Mouse (Mus musculus): Measurements from ENCODE around the gene Man2c1. TPM values are rescaled to one million over a fixed set of nuclear protein-coding genes. Genes with fewer than 3 reads are reported as not detected.

Gene Man2c1
- 47.7 and 53.9 TPM in 2 replicates for polyA plus RNA-seq (2015; fragmentation: Nextera tagmentation; extraction: Ambion mirVana)

- Histone ChIP-seq H3K4me1 (replicated peaks; ENCODE audit: insufficient read depth, low read length) (no peaks in the 10 kb centered on the region), H3K36me3 (ENCODE audit: insufficient read depth, low read length) (peaks cover 24% of the 10 kb centered on the region)
These were observed at the start of gene Man2c1 for GRCm38 (mm10) chr9:57130577-57131433. Man2c1 (plus strand) TSS chr9:57130690.

GRCm38 (mm10) chr9:57082236-57082635 lies 48.3 kb upstream of the Man2c1 start:
- Histone ChIP-seq H3K36me3 (ENCODE audit: insufficient read depth, low read length) (peaks cover 9% of the 10 kb centered on the region; the same call in 1 of the 2 replicates), H3K27me3 (ENCODE audit: insufficient read depth, low read length) (no peaks in the 10 kb centered on the region), H3K4me3 (replicated peaks; ENCODE audit: low read depth, low read length) (no peak overlapping the region), H3K9me3 (replicated peaks; ENCODE audit: low read length) (no peaks in the 10 kb centered on the region), H3K4me1 (replicated peaks; ENCODE audit: insufficient read depth, low read length) (0 out of 2 replicates have a peak, but pooled peaks cover 2% of the 10 kb centered on the region), H3K9ac (ENCODE audit: low read depth, low read length) (no peak overlapping the region), H3K27ac (no peak overlapping the region), H3K4me2 (ENCODE audit: low read length) (no peak overlapping the region)
- ATAC-seq (replicated peaks; ENCODE audit: low FRiP score, low read depth) = no peak
- DNase-seq (ENCODE audit: low spot score) = no peak
- TF ChIP-seq CTCF (IDR thresholded peaks at IDR 0.05; ENCODE audit: low read depth) = no peak
- 68% methylated on average over 3 of the region's 3 CpGs for whole genome bisulfite sequencing

More at GRCm38 (mm10) chr9:57130577-57131433, at the start of gene Man2c1:
- H3K4me2 ChIP-seq (ENCODE audit: low read length) = peak within 1 kb of the TSS; percentile 95
- peak; percentile 96 for DNase-seq (ENCODE audit: low spot score)
- no peaks in the 10 kb centered on the region for H3K9me3 ChIP-seq (replicated peaks; ENCODE audit: low read length)
- peak within 1 kb of the TSS; percentile 84 for H3K4me3 ChIP-seq (replicated peaks; ENCODE audit: low read depth, low read length)
- H3K27ac ChIP-seq = peak within 1 kb of the TSS; percentile 99
- ATAC-seq (replicated peaks; ENCODE audit: low FRiP score, low read depth) = peak; percentile 91
- peak within 1 kb of the TSS; percentile 81 for H3K9ac ChIP-seq (ENCODE audit: low read depth, low read length)
- H3K27me3 ChIP-seq (ENCODE audit: insufficient read depth, low read length) = no peaks in the 10 kb centered on the region
- TF ChIP-seq CTCF (IDR thresholded peaks at IDR 0.05; ENCODE audit: low read depth) = peak; percentile 89
- WGBS = under 1% methylated on average over 58 of the region's 58 CpGs

- no peak for TF ChIP-seq CTCF (IDR thresholded peaks at IDR 0.05; ENCODE audit: low read depth)
- Histone ChIP-seq H3K9me3 (replicated peaks; ENCODE audit: low read length) (no peaks in the 10 kb centered on the region), H3K9ac (ENCODE audit: low read depth, low read length) (no peak overlapping the region), H3K36me3 (ENCODE audit: insufficient read depth, low read length) (peaks cover 50% of the 10 kb centered on the region), H3K4me1 (replicated peaks; ENCODE audit: insufficient read depth, low read length) (no peaks in the 10 kb centered on the region), H3K4me2 (ENCODE audit: low read length) (no peak overlapping the region), H3K27me3 (ENCODE audit: insufficient read depth, low read length) (no peaks in the 10 kb centered on the region), H3K27ac (no peak overlapping the region), H3K4me3 (replicated peaks; ENCODE audit: low read depth, low read length) (no peak overlapping the region)
- 84% methylated on average over 13 of the region's 13 CpGs for WGBS
- no peak for ATAC-seq (replicated peaks; ENCODE audit: low FRiP score, low read depth)
- DNase-seq (ENCODE audit: low spot score) = no peak
These were observed 13.2 kb upstream of the Man2c1 start for GRCm38 (mm10) chr9:57117261-57117755.

- Histone ChIP-seq H3K27ac (no peak overlapping the region), H3K9ac (ENCODE audit: low read depth, low read length) (no peak overlapping the region), H3K9me3 (replicated peaks; ENCODE audit: low read length) (no peaks in the 10 kb centered on the region), H3K4me3 (replicated peaks; ENCODE audit: low read depth, low read length) (no peak overlapping the region; the same call in 1 of the 2 replicates), H3K4me2 (ENCODE audit: low read length) (peak overlapping the region; percentile 95), H3K4me1 (replicated peaks; ENCODE audit: insufficient read depth, low read length) (no peaks in the 10 kb centered on the region), H3K36me3 (ENCODE audit: insufficient read depth, low read length) (peaks cover 25% of the 10 kb centered on the region), H3K27me3 (ENCODE audit: insufficient read depth, low read length) (no peaks in the 10 kb centered on the region)
- no peak for DNase-seq (ENCODE audit: low spot score)
- no peak for TF ChIP-seq CTCF (IDR thresholded peaks at IDR 0.05; ENCODE audit: low read depth)
- ATAC-seq (replicated peaks; ENCODE audit: low FRiP score, low read depth) = no peak
These were observed 849 bp upstream of the Man2c1 start for GRCm38 (mm10) chr9:57129641-57130040.

- no peaks in the 10 kb centered on the region for H3K4me1 ChIP-seq (replicated peaks; ENCODE audit: insufficient read depth, low read length)
- DNase-seq (ENCODE audit: low spot score) (no peak), ATAC-seq (replicated peaks; ENCODE audit: low FRiP score, low read depth) (no peak)
- H3K9ac ChIP-seq (ENCODE audit: low read depth, low read length) = no peak overlapping the region
- H3K9me3 ChIP-seq (replicated peaks; ENCODE audit: low read length) = no peaks in the 10 kb centered on the region
- WGBS = 78% methylated on average over 6 of the region's 6 CpGs
- H3K27me3 ChIP-seq (ENCODE audit: insufficient read depth, low read length) = no peaks in the 10 kb centered on the region
- H3K4me2 ChIP-seq (ENCODE audit: low read length) = no peak overlapping the region
- H3K27ac ChIP-seq = no peak overlapping the region
- peaks cover 48% of the 10 kb centered on the region for H3K36me3 ChIP-seq (ENCODE audit: insufficient read depth, low read length)
- no peak for TF ChIP-seq CTCF (IDR thresholded peaks at IDR 0.05; ENCODE audit: low read depth)
- H3K4me3 ChIP-seq (replicated peaks; ENCODE audit: low read depth, low read length) = no peak overlapping the region
These were observed 6.8 kb downstream of the Man2c1 start for GRCm38 (mm10) chr9:57137246-57137645.

- Histone ChIP-seq H3K4me1 (replicated peaks; ENCODE audit: insufficient read depth, low read length) (no peaks in the 10 kb centered on the region), H3K9me3 (replicated peaks; ENCODE audit: low read length) (no peaks in the 10 kb centered on the region), H3K36me3 (ENCODE audit: insufficient read depth, low read length) (peaks cover 51% of the 10 kb centered on the region), H3K27me3 (ENCODE audit: insufficient read depth, low read length) (no peaks in the 10 kb centered on the region), H3K4me3 (replicated peaks; ENCODE audit: low read depth, low read length) (no peak overlapping the region), H3K9ac (ENCODE audit: low read depth, low read length) (no peak overlapping the region), H3K4me2 (ENCODE audit: low read length) (no peak overlapping the region), H3K27ac (no peak overlapping the region)
- DNase-seq (ENCODE audit: low spot score) (no peak), ATAC-seq (replicated peaks; ENCODE audit: low FRiP score, low read depth) (no peak)
- WGBS = 81% methylated on average over 9 of the region's 9 CpGs
- no peak for TF ChIP-seq CTCF (IDR thresholded peaks at IDR 0.05; ENCODE audit: low read depth)
These were observed 7.3 kb downstream of the Man2c1 start for GRCm38 (mm10) chr9:57137777-57138176.
